Mouse (Mus musculus): ENCODE data around the gene Rps11. TPM values are rescaled to one million over a fixed set of nuclear protein-coding genes. Genes with fewer than 3 reads are reported as not detected.

Gene Rps11
- 3,007 TPM for total RNA-seq (2023)

GRCm38 (mm10) chr7:45124224-45125143 is at the start of gene Rps11:
Gene Rps11, minus strand, starts transcription at chr7:45124439.

GRCm38 (mm10) chr7:45163735-45164490 is 39.7 kb upstream of the Rps11 start, which contains the start of gene Slc17a7:
Gene Slc17a7, plus strand, starts transcription at chr7:45163949.

GRCm38 (mm10) chr7:45154096-45154992 is 30.1 kb upstream of the Rps11 start, which contains the start of the genes Pih1d1 and Aldh16a1:
Gene Pih1d1, plus strand, starts transcription at chr7:45154303.
Gene Aldh16a1, minus strand, starts transcription at chr7:45154584.

GRCm38 (mm10) chr7:45135993-45136567 is 11.8 kb upstream of the Rps11 start, which contains the start of the genes Gm45713 and Flt3l:
Gene Gm45713, minus strand, starts transcription at chr7:45136231.
Gene Flt3l, minus strand, starts transcription at chr7:45136432.

GRCm38 (mm10) chr7:45128624-45129246 is 4.5 kb upstream of the Rps11 start, which contains the start of gene Rpl13a:
Gene Rpl13a, minus strand, starts transcription at chr7:45128761.

GRCm38 (mm10) chr7:45103652-45104180 is 20.5 kb downstream of the Rps11 start, which contains the start of gene Fcgrt:
Gene Fcgrt, minus strand, starts transcription at chr7:45103851.

GRCm38 (mm10) chr7:45092048-45092447 is 32.2 kb downstream of the Rps11 start, which contains the start of gene Rcn3:
Gene Rcn3, minus strand, starts transcription at chr7:45092221.

Other genes with a start within 250 kb of the Rps11 start
- 74.7 TPM for gene Med25, start 231.7 kb downstream of the Rps11 start, total RNA-seq (2023)
- gene Fuz, start 228.4 kb downstream of the Rps11 start, total RNA-seq (2023): 18.1 TPM
- gene Ap2a1, start 194.9 kb downstream of the Rps11 start, total RNA-seq (2023): 71.6 TPM
- gene Tsks, start 181.2 kb downstream of the Rps11 start, total RNA-seq (2023): not detected
- 0.76 TPM for gene Cpt1c, start 149.6 kb downstream of the Rps11 start, total RNA-seq (2023)
- gene Prmt1, start 137.9 kb downstream of the Rps11 start, total RNA-seq (2023): 116 TPM
- gene Irf3, start 126.8 kb downstream of the Rps11 start, total RNA-seq (2023): 134 TPM
- gene Bcl2l12, start 125.7 kb downstream of the Rps11 start, total RNA-seq (2023): 12.2 TPM
- gene Scaf1, start 108.1 kb downstream of the Rps11 start, total RNA-seq (2023): 92.7 TPM
- 5.5 TPM for gene Rras, start 106.5 kb downstream of the Rps11 start, total RNA-seq (2023)
- 68.4 TPM for gene Prr12, start 71.6 kb downstream of the Rps11 start, total RNA-seq (2023)
- gene Nosip, start 62.0 kb downstream of the Rps11 start, total RNA-seq (2023): 75.9 TPM
- gene Prrg2, start 61.8 kb downstream of the Rps11 start, total RNA-seq (2023): 1.5 TPM
- gene Rcn3, start 32.2 kb downstream of the Rps11 start, total RNA-seq (2023): 6.3 TPM
- 16.1 TPM for gene Fcgrt, start 20.6 kb downstream of the Rps11 start, total RNA-seq (2023)
- 5,416 TPM for gene Rpl13a, start 4.3 kb upstream of the Rps11 start, total RNA-seq (2023)
- not detected for gene Gm45713, start 11.8 kb upstream of the Rps11 start, total RNA-seq (2023)
- gene Flt3l, start 12.0 kb upstream of the Rps11 start, total RNA-seq (2023): 212 TPM
- gene Pih1d1, start 29.9 kb upstream of the Rps11 start, total RNA-seq (2023): 31.0 TPM
- 51.1 TPM for gene Aldh16a1, start 30.1 kb upstream of the Rps11 start, total RNA-seq (2023)
- not detected for gene Slc17a7, start 39.5 kb upstream of the Rps11 start, total RNA-seq (2023)
- gene Gfy, start 55.1 kb upstream of the Rps11 start, total RNA-seq (2023): not detected
- gene Pth2, start 56.6 kb upstream of the Rps11 start, total RNA-seq (2023): not detected
- not detected for gene Ccdc155, start 80.5 kb upstream of the Rps11 start, total RNA-seq (2023)
- not detected for gene Dkkl1, start 87.7 kb upstream of the Rps11 start, total RNA-seq (2023)
- not detected for gene Tead2, start 91.3 kb upstream of the Rps11 start, total RNA-seq (2023)
- 344 TPM for gene Cd37, start 114.7 kb upstream of the Rps11 start, total RNA-seq (2023)
- not detected for gene Slc6a16, start 116.6 kb upstream of the Rps11 start, total RNA-seq (2023)
- not detected for gene Slc6a21, start 153.1 kb upstream of the Rps11 start, total RNA-seq (2023)
- 8.1 TPM for gene Trpm4, start 209.3 kb upstream of the Rps11 start, total RNA-seq (2023)
- gene Hrc, start 210.9 kb upstream of the Rps11 start, total RNA-seq (2023): not detected
- gene Ppfia3, start 242.6 kb upstream of the Rps11 start, total RNA-seq (2023): 0.26 TPM
- not detected for gene Lin7b, start 246.1 kb upstream of the Rps11 start, total RNA-seq (2023)

Data from CD4-positive naive resting alpha-beta T cell, adult 76 days (primary cell).